Mouse (Mus musculus) left cerebral cortex, postnatal 10 days (tissue): ENCODE data around the gene Tmc5. TPM values are rescaled to one million over a fixed set of nuclear protein-coding genes. Genes with fewer than 3 reads are reported as not detected.

ENCODE experiments used
- DNase-seq, 2 experiments: peaks; one replicate each; pipeline ENCODE4 v3.0.0; 2021 to 2022; ENCODE audit warnings: low spot score in 2 of 2, mixed read lengths in 1 of 2; ENCODE audit errors: extremely low spot score in 1 of 2
- intact Hi-C: fragments of 180-260 bp; cut with DNase I; formaldehyde crosslinking; loops from one replicate; pipeline ENCODE4 v1.15.1; 2025
- total RNA-seq, 2 experiments: library from RNA; stranded (reverse); gene quantifications; 2 replicates each; pipeline ENCODE4 v1.2.3; 2021

Gene Tmc5
- total RNA-seq, 2 experiments from 2014 or later, result 0.47 to 0.58 TPM

DNA sequence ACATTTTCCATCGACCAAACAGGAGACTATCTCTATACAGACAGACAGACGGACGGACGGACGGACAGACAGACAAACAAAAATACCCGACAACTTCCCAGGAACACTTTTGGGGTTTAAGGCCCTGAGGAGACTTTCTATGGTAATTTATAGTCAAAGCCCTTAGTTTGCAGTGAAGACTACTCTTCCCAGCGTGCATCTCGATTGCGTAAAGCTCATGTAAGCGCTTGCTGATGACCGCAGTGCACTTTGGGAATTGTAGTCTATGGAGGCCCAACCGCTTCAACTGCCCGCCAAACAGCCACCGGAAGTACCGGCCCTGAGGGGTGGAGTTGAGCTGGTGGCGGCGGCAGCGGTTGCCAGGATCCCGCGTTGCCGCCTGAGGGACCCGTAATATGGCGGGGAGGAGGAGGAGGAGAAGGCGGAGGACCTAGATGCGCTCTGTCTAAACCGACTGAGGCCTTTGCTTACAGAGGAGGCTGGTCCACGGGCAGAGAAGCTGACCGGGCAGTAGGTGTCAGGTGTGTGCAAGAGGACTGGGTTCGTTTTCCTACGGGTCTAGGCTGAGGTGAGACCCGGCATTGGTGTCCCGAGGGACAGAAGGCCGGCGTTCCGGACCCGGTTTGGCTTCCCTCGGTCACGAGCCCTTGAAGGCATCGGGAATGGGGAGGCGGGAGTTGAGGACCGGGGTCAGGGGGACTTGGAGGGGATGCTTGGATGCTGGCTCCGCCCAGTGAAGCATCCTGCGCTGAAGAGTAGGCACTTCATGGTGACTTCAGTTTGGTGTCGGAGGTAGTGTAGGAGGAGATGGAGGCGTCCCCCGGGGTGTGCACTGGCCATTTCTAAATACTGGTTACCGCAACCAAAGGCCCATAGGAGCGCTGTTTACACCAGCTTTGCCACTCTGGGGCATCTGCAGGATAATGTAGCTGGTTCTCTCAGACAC lies 115.4 kb downstream of the Tmc5 start, which contains the start of gene Ccp110:
Ccp110 (plus strand) TSS at position 325 of the 946 bp plus-strand sequence.
- intact Hi-C loops, result no loop called here
- DNase-seq, result peak; percentile 95

DNA sequence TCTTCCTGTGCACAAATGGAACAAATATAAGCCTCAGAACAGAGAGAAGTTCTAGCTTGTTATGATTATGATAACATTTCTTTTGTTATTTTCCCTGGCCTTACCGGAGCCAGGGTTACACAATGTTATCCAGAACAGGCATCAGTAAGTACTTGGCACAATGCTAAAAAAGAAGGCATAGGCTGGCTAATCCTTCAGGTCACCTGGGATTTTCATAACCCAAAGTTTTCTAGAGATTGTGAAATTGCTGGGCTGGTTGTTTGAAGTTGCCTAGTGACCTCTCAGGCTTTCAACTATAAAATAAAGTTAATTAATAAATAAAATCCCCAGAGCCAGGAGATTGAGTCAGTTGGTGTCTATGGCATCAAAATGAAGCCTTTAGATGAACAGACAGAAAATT lies 117.8 kb downstream of the Tmc5 start:
- no peak for DNase-seq
- intact Hi-C loops, result no loop called here

DNA sequence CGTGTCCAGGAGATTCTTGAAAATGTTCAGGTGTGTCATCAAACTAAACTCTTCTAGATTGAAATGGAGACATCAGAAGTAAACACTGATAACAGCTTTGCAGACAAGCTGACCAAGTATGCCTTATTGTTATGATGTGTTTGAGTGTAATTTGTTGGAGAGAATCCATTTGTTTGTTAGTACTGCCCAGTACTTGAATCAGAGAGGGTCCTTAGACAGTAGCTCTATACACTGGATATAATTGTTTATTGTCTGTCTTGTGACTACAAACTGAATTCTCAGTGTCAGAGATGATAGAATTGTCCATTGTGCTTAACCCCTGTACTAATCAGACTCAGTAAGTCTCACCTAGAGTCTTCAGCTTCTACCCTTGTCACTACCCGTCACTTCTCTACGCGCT lies 121.0 kb downstream of the Tmc5 start:
- intact Hi-C loops, result no loop called here
- no peak for DNase-seq

DNA sequence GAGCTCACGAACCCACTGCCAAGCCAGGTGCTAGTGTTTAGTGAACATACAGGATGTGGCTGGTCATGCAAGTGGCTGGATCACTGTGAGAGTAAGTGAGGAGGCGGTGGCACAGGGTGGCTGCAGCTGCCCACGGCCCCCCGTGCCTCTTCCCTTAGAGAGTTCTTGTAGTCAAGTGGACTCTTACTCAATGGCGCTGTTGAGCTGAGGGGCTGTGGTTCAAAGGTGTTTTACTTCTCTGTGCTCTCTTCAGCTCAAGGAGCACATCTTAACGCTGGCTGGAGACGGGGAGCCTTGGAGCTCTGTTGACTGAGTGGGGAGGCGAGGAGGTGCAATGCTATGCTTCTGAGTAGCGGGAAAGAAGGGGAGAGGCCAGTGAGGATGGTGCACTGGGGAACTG lies 126.8 kb downstream of the Tmc5 start:
- DNase-seq, result no peak
- intact Hi-C loops, result no loop called here

Other genes starting within 250 kb of the Tmc5 start
- gene Syt17, start 149.1 kb upstream of the Tmc5 start, total RNA-seq, result 10 to 100 TPM; 47.9 to 51.3 TPM
- 1 to 10 TPM; 3.6 to 3.9 TPM for gene Itpripl2, start 105.3 kb upstream of the Tmc5 start, total RNA-seq
- gene Coq7, start 63.9 kb upstream of the Tmc5 start, total RNA-seq, result 10 to 100 TPM; 37.3 to 39.9 TPM
- gene Tmc7, start 12.6 kb upstream of the Tmc5 start, total RNA-seq, result 10 to 100 TPM; 15.5 to 17.1 TPM
- 100 to 1,000 TPM; 276 to 281 TPM for gene Gde1, start 108.5 kb downstream of the Tmc5 start, total RNA-seq
- 10 to 100 TPM; 35.4 to 38.7 TPM for gene Ccp110, start 115.3 kb downstream of the Tmc5 start, total RNA-seq
- gene Vps35l, start 142.9 kb downstream of the Tmc5 start, total RNA-seq, result 10 to 100 TPM; 69.1 to 79.7 TPM